Mouse (Mus musculus): ENCODE data around the gene Rflnb.

DNA sequence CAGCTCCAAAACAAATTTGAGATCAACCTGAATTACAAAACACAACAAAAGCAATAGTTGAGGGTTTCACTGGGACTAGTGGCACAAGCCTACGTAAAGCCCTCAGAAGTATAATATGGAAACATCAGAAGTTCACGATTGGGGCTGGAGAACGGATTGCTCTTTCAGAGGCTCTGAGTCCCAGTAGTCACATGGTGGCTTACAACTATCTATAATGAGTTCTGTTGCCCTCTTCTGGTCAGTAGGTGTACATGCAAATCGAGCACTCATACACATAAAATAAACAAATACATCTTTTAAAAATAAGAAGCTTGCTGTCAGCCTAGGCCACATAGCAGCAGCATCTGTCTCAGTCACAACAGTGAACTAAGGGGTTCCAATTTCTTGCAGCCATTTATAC is 44.4 kb downstream of the Rflnb start:
- TF ChIP-seq POLR2A (IDR thresholded peaks at IDR 0.05; ENCODE audit: low read depth, low read length) (no peak), CTCF (conservative IDR thresholded peaks at IDR 0.05; ENCODE audit: insufficient read depth, insufficient read length, low read depth, low read length) (no peak)

Measured in kidney, adult 2 months (tissue).